Mouse (Mus musculus) CH12F3 (cell line): ENCODE data around the gene Emx1.

ENCODE experiments used
- in situ Hi-C: fragments of 300-500 bp; cut with MboI; formaldehyde crosslinking; loops from 2 replicates; pipeline ENCODE4 v1.14.3; 2020; ENCODE audit warnings: low sequenced_read_pairs

Gene Emx1

DNA sequence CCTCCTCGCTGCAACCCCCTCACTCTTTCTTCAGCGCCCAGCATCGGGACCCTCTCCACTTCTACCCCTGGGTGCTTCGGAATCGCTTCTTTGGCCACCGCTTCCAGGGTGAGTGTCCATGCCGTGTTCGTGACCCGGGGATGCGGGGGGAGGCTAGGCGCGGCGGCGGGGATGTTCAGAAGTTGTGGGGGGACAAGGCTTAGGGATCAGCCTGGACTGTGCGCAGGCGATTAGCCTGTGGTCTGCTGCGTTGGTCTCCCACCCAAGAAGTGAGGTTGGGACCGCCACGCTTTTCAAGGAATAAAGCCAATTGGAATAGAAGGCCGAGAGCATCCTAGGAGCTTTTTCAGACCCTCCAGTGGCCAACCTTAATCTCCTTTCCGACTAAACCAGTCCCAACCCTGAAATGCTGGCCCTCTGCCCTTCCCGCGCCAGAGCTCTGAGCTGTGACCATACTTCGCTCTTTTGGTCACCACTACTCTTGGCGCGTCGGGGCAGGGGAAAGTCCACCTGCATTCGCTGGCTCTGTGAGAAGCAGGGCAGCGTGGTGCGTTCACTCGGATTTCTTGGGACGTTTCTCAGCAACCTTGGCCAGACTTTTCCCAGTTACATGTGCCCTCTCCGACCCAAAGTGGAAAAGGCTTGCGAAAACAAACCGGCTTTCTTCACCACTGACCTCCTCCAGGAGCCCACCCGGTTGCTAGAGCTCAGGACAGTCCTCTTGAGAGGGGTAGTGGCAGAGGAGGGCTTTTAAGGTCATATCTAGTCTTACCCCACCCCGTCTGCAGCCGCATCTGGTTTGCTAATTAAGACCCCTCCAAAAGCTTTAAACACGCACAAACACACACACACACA lies 1.2 kb downstream of the Emx1 start:
- in situ Hi-C loops = no loop called here

DNA sequence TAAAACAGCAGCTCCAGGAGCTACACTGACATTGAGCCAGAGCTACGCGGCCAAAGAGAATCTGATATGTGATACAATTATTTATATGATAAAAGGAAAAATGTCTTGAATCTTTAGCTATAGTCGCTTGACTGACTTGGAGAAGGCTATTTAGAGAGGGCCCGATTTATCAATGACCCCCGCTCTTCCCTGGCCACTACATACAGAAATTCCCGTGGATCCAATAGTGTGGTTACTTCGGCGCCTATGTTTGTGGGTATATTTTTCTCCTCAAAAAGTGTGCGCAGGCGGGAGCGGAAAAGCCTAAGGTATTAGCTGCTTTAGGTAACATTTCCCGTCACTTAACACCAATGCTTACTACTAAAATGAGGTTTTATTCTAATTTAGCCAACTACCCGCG lies 2.1 kb downstream of the Emx1 start:
- in situ Hi-C loops = no loop called here

DNA sequence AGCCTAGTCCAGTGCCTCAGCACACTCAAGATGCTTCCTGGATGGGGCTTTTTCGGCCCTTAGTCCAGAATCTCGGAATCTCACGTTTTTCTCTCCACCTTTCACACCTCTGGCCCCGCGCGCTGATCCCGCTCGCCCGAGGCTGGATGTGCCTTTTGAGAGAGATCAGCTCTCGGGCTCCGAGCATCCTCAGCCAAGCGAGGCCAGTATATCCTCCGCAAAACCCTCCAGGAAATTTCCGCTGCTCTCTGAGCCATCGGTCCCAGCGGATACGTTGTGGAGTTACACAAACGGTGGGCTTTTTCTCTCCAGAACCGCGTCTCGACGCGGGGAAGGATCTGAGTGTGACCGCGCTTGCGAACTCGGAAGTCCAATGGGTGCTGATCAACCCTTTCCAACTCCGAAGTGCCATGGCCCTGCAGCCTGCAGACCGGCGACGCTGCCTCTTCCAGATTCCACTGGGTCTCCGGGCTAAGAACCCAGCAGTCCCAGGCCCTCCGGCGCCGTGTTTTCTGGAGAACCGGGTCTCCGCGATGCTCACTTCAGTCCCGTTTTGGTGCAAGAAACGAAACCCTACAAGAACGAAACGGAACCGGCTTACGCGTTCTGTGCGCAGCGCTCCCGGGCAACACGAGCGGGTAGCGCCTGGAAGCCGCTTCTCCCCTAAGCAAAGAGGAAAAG lies 2.8 kb downstream of the Emx1 start:
- in situ Hi-C loops = no loop called here

DNA sequence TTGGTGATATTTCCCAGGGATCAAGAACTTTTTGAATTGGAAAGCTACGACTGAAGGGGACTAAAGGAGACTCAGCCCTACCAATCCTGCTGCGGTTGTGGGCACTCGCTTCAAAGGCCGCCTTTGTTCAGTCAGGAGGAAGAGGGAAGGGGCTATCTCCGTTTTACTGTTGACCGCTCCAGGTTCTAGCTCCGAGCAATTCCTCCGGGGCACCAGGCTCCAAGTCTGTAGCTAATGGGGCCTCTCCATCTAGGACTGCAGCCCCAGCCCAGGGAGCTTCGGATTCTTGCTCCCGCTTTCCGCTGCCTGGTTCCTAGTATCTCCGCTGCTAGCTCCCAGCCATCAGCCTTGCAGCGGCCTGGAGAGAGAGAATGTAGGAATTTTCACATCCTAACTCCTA lies 3.4 kb downstream of the Emx1 start:
- in situ Hi-C loops = no loop called here

- in situ Hi-C loops = no loop called here
Measured at GRCm38 (mm10) chr6:85191751-85192440, 4.7 kb downstream of the Emx1 start.

DNA sequence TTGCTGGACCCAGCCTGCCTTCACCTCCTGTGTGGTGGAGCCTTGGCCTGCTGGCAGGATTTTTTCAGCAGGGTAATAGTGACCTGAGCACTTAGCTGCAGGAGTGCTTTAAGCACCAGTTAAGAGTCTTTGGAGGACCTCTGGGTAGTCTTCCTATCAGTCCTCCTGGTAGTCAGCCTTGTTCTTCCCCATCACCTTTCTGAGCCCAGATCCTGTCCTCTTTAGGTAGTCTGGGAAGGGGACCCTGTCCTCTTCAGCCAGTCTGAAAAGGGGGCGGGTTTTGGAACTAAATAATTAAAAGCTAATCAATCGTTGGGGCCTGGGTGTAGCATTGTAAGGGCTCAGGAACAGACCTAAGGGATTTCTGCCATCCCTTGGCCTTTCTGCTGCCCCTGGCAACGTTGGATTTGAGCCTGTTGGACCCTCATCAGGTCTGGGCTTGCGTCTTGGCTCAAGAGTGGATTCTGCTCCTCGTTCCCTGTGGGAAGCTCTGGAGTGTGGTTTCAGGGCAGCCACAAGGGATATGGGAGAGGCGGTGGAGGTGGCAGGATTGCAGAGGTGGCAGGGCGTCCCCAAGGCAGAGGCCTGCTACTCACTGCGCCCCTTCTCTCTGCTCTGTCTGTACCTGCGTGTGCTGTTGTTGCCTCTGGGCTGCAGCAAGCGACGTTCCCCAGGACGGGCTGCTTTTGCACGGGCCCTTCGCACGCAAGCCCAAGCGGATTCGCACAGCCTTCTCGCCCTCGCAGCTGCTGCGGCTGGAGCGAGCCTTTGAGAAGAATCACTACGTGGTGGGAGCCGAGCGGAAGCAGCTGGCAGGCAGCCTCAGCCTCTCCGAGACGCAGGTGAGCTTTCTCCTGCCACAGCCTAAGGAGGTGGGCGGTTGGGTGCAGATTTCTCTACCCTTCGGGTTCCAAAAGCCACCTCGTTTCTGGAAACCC lies 6.4 kb downstream of the Emx1 start:
- in situ Hi-C loops = no loop called here

GRCm38 (mm10) chr6:85197951-85198350 lies 10.7 kb downstream of the Emx1 start:
- in situ Hi-C loops = no loop called here

- in situ Hi-C loops = no loop called here
Measured at GRCm38 (mm10) chr6:85206182-85206938, 19.1 kb downstream of the Emx1 start.

DNA sequence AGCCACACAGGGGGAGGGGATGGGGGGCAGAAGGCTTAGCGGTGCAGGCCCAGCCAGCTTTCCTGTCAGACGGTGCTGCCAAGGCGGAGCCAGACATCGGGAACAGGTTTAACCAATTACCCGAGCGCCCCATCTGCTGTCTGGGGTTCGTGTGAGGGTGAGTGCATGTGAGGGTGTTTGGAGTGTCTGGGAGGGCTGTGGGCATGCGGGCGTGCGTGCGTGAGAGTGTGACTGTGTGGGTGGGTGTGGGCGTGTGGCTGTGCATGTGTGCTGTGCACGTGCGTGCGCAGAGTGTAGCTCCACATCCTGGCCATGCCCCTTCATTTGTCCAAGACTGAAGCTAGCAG lies 19.7 kb downstream of the Emx1 start:
- in situ Hi-C loops = no loop called here

DNA sequence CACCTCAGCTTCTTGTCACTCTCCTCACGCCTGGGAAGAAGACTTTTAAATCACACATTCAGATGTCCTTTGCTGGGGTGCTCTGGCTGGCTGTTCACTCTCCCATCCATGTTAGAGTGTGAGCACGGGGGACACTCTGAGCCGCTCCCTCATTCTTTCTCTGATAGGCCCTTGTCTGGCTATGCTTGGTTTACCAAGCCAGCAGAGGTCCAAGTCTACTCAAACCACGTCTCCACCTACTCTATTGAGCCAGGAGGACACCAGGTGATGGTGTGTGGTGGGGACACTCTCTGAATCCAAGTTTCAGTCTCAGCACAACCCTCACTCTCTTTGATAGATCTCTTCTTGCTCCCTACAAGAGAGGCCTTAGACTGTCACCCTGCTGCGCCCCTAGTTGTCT lies 20.1 kb downstream of the Emx1 start:
- in situ Hi-C loops = no loop called here

- in situ Hi-C loops = no loop called here
Measured at GRCm38 (mm10) chr6:85209226-85209967, 22.2 kb downstream of the Emx1 start.

- in situ Hi-C loops = no loop called here
Measured at GRCm38 (mm10) chr6:85210686-85211085, 23.4 kb downstream of the Emx1 start.

DNA sequence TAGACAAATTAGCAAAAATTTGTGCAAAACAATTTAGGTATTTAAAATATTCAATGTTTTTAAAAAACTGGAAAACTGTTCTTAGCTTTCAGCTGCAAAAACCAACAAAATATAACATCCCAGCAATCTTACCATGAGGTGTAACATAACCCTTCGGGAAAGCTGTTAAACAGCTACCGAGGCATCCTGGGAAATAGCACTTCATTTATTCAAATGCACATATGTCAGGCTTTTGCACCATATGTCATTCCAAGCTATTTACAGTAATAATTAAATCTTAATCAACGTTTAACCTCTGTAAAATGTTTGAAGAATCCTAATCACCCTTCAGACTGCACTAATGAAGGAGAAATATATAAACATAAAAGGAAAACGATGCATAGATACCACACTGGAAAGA lies 31.0 kb downstream of the Emx1 start:
- in situ Hi-C loops = no loop called here

DNA sequence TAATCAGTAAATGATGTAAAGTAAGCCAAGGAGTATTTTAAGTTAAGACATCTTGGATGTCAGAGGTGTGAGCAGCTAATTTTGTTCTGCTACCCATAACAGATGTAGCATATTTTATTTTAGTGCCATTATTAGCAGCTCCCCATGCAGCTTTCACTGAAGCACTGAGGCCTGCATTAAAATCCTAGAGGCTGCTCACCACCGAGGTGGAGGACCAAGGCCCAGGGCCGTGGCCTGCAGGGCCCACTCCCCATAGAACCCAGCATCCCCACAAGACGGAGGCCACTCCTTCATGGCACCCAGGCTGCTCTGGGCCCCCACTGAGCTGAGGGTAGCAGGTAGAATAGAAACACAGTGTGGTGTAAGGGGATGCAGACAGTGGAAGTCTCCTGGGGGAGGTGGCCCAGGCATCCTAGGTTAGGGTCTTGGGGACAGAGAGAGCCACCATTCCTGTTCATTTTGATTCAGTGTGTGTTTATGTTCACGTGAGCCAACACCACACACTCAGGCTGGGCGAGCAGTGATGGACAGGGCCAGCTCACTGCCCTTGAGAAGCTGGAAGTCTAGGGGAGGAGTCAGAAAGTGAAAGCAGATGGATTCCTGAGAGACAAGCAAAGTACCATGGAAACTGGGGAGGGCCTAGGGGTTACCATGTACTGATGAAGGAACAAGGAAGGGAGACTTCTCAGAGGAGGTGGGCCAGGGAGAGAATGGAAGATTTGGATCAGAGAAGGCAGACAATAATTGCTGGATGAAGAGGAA lies 31.6 kb downstream of the Emx1 start:
- in situ Hi-C loops = no loop called here

DNA sequence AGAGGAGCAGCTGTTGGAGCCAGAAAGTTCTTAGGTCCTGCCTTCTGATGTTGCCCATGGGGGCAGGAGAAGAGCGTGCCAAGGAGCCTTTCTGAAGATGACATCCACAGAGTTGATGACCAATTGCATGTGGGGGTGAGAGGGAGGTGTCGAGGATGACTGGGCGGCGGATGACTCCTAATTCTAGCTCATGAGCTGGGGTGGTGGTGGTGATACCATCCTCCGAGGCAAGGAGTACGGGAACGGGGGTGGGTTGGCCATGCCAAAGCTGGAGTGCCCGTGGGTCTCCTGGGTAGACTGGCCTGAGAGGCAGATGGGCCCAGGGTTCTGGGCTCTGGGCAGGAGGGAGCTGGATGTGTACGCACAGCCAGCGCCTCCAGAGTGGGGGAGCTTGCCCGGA lies 32.5 kb downstream of the Emx1 start:
- in situ Hi-C loops = no loop called here

GRCm38 (mm10) chr6:85220917-85221316 lies 33.7 kb downstream of the Emx1 start:
- in situ Hi-C loops = no loop called here

DNA sequence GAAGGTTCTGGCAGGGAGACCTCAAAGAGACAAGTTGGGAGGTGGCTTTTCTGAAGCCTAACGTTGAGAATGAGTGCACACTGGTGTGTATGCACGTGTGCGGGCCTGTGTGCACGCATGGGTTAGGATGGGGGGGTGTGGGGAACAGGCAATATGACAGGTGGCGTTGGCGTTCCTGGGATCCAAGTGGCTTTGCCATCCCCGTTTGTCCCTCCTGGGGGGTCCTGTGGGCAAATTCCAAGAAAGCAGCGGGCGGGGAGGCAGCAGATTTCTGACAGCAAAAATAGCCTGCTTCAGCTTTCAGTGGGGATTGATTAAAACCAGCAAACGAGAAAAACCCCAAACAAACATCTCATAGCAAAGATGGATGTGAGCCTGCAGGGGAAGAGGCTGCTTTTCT lies 35.3 kb downstream of the Emx1 start:
- in situ Hi-C loops = no loop called here

DNA sequence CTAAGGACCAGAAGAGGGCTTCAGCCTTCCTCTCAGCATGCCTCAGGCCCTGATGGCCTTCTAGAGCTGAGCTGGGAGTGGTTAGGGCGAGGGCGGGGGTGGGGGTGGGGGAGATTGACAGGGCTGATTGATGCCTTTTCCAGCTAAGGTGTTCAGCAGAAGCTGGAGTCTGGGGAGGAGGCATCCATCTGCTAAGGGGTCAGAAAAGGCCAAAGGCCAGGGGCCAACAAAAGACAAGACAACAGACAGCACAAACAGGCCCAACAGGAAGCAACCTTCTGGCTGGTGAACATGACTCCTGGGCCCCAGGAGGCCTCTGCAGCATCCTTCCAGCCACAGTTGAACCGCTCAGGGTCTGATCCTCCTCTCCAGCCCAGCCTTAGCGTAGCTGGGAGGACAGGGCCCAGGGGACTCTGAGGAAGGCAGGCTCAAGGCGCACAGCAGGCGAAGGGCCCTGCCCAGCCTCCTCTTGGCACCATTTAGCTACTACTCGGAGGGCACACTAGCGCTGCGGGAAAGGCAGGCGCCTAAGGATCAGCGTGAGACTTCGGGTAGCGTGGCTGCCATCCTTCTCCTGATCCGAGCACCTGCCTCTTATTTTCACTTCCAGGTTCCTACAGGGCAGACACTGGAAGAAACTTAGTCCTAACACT lies 36.4 kb downstream of the Emx1 start:
- in situ Hi-C loops = no loop called here
